Mouse (Mus musculus): ENCODE measurements around the gene Fam136a.
"Not testable (repeated sequence)": the region's sequence is repeated elsewhere in the genome, so short reads cannot be mapped to it uniquely, and the experiment has no call there.

Fam136a gene

GRCm38 (mm10) chr6:86366853-86367249, 1.4 kb downstream of the Fam136a start:
- DNase-seq (ENCODE audit: low spot score): peak; percentile 34

- DNase-seq (ENCODE audit: low spot score): no peak
These were observed 3.0 kb downstream of the Fam136a start for GRCm38 (mm10) chr6:86368479-86368878.

GRCm38 (mm10) chr6:86370093-86370713, 4.8 kb downstream of the Fam136a start:
- peak; percentile 62 for DNase-seq (ENCODE audit: low spot score)

- DNase-seq (ENCODE audit: low spot score): no peak
These were observed 5.4 kb downstream of the Fam136a start, which contains the start of gene Snrpg for GRCm38 (mm10) chr6:86370764-86371339. Gene Snrpg (plus strand): TSS chr6:86371304.

GRCm38 (mm10) chr6:86371340-86371911, 6.0 kb downstream of the Fam136a start:
- DNase-seq (ENCODE audit: low spot score): peak; percentile 95

- no peak for DNase-seq (ENCODE audit: low spot score)
These were observed 6.6 kb downstream of the Fam136a start for GRCm38 (mm10) chr6:86371950-86372516.

GRCm38 (mm10) chr6:86373556-86373955, 8.1 kb downstream of the Fam136a start:
- DNase-seq (ENCODE audit: low spot score): no peak

GRCm38 (mm10) chr6:86378341-86378740, 12.9 kb downstream of the Fam136a start:
- DNase-seq (ENCODE audit: low spot score): no peak

- DNase-seq (ENCODE audit: low spot score): not testable (repeated sequence)
These were observed 14.7 kb downstream of the Fam136a start for GRCm38 (mm10) chr6:86380112-86380511.

GRCm38 (mm10) chr6:86382551-86382950, 17.1 kb downstream of the Fam136a start:
- no peak for DNase-seq (ENCODE audit: low spot score)

- no peak for DNase-seq (ENCODE audit: low spot score)
These were observed 17.9 kb downstream of the Fam136a start for GRCm38 (mm10) chr6:86383370-86383769.

GRCm38 (mm10) chr6:86384692-86385091, 19.2 kb downstream of the Fam136a start:
- no peak for DNase-seq (ENCODE audit: low spot score)

- DNase-seq (ENCODE audit: low spot score): no peak
These were observed 20.1 kb downstream of the Fam136a start for GRCm38 (mm10) chr6:86385362-86386104.

- no peak for DNase-seq (ENCODE audit: low spot score)
These were observed 21.9 kb downstream of the Fam136a start for GRCm38 (mm10) chr6:86387313-86387712.

GRCm38 (mm10) chr6:86388461-86388860, 23.0 kb downstream of the Fam136a start:
- no peak for DNase-seq (ENCODE audit: low spot score)

GRCm38 (mm10) chr6:86391326-86391725, 25.9 kb downstream of the Fam136a start:
- no peak for DNase-seq (ENCODE audit: low spot score)

GRCm38 (mm10) chr6:86393187-86393586, 27.7 kb downstream of the Fam136a start:
- no peak for DNase-seq (ENCODE audit: low spot score)

- no peak for DNase-seq (ENCODE audit: low spot score)
These were observed 28.8 kb downstream of the Fam136a start for GRCm38 (mm10) chr6:86394078-86394720.

GRCm38 (mm10) chr6:86395021-86395420, 29.6 kb downstream of the Fam136a start:
- no peak for DNase-seq (ENCODE audit: low spot score)

- DNase-seq (ENCODE audit: low spot score): no peak
These were observed 30.5 kb downstream of the Fam136a start for GRCm38 (mm10) chr6:86395969-86396368.

- peak; percentile 78 for DNase-seq (ENCODE audit: low spot score)
These were observed 31.3 kb downstream of the Fam136a start, which contains the start of gene Pcyox1 for GRCm38 (mm10) chr6:86396581-86397256. Gene Pcyox1 (minus strand): TSS chr6:86397154.

Data from c-Kit-positive CD71-positive TER-119-positive erythroid progenitor cells, embryonic 14.5 days (primary cell).